ENCODE assay signal across 8 mouse cellular contexts in genomic region chr6:51524321-51524931, GRCm38 (mm10). TPM values are rescaled to one million over a fixed set of nuclear protein-coding genes. Genes with fewer than 3 reads are reported as not detected.
DNase-seq lines count a peak whose midpoint lies in the region; ATAC-seq and TF ChIP-seq lines count a peak whose summit lies in the region.

No protein-coding gene starts in this region.

- H3K9me3 ChIP-seq in kidney, embryonic 14.5 days (ENCODE audit: control insufficient read depth, low read length), result no peaks in the 10 kb centered on the region
- no peaks in the 10 kb centered on the region for H3K9me3 ChIP-seq in embryonic facial prominence, embryonic 12.5 days
- no peaks in the 10 kb centered on the region for H3K9me3 ChIP-seq in hindbrain, embryonic 10.5 days

- peak overlapping the region; percentile 84 for H3K4me2 ChIP-seq in kidney, embryonic 14.5 days (replicated peaks; ENCODE audit: low read depth, low read length)
- peak overlapping the region; percentile 65 for H3K4me2 ChIP-seq in embryonic facial prominence, embryonic 12.5 days (replicated peaks)

- no peaks in the 10 kb centered on the region for H3K79me2 ChIP-seq in liver, adult 2 months (ENCODE audit: control insufficient read depth, insufficient read depth, low read length)

- H3K9ac ChIP-seq in kidney, embryonic 14.5 days (ENCODE audit: low read depth, low read length), result peak overlapping the region; percentile 67
- H3K9ac ChIP-seq in embryonic facial prominence, embryonic 12.5 days, result peak overlapping the region; percentile 24
- H3K9ac ChIP-seq in liver, adult 2 months (ENCODE audit: low read depth, low read length), result peak overlapping the region; percentile 13; the same call in 1 of the 2 replicates

- H3K27me3 ChIP-seq in kidney, embryonic 14.5 days (ENCODE audit: control insufficient read depth, insufficient read depth, low read length), result no peaks in the 10 kb centered on the region
- H3K27me3 ChIP-seq in embryonic facial prominence, embryonic 12.5 days, result no peaks in the 10 kb centered on the region
- H3K27me3 ChIP-seq in hindbrain, embryonic 10.5 days (ENCODE audit: insufficient read depth, poor library complexity, severe bottlenecking), result no peaks in the 10 kb centered on the region
- no peaks in the 10 kb centered on the region for H3K27me3 ChIP-seq in liver, adult 2 months (ENCODE audit: control insufficient read depth, insufficient read depth, low read length)

- no peaks in the 10 kb centered on the region for H3K36me3 ChIP-seq in kidney, embryonic 14.5 days (ENCODE audit: control insufficient read depth, insufficient read depth, low read length)
- no peaks in the 10 kb centered on the region for H3K36me3 ChIP-seq in embryonic facial prominence, embryonic 12.5 days
- H3K36me3 ChIP-seq in hindbrain, embryonic 10.5 days, result no peaks in the 10 kb centered on the region
- no peaks in the 10 kb centered on the region for H3K36me3 ChIP-seq in liver, adult 2 months (ENCODE audit: control insufficient read depth, insufficient read depth, low read length)

- 1% methylated on average over 20 of the region's 21 CpGs for WGBS in kidney, embryonic 14.5 days
- WGBS in embryonic facial prominence, embryonic 12.5 days, result 2% methylated on average over 21 of the region's 21 CpGs
- WGBS in hindbrain, embryonic 10.5 days, result 1% methylated on average over 21 of the region's 21 CpGs
- 9% methylated on average over 21 of the region's 21 CpGs for WGBS in liver, adult 2 months

- no peaks in the 10 kb centered on the region for H3K4me1 ChIP-seq in kidney, embryonic 14.5 days (ENCODE audit: control insufficient read depth, insufficient read depth, low read length)
- peaks cover 3% of the 10 kb centered on the region; the same call in 1 of the 2 replicates for H3K4me1 ChIP-seq in embryonic facial prominence, embryonic 12.5 days
- H3K4me1 ChIP-seq in hindbrain, embryonic 10.5 days (replicated peaks), result peaks cover 39% of the 10 kb centered on the region
- peaks cover 4% of the 10 kb centered on the region; the same call in 1 of the 2 replicates for H3K4me1 ChIP-seq in liver, adult 2 months (ENCODE audit: control insufficient read depth, insufficient read depth, low read length)

- TF ChIP-seq CTCF in liver, adult 2 months (IDR thresholded peaks at IDR 0.05; ENCODE audit: low read depth, low read length), result no peak

- peak; percentile 82; the same call in 1 of the 2 replicates for ATAC-seq in kidney, embryonic 14.5 days (ENCODE audit: low FRiP score, low TSS enrichment)
- ATAC-seq in embryonic facial prominence, embryonic 12.5 days (ENCODE audit: insufficient number of reproducible peaks, insufficient read depth, low FRiP score, low TSS enrichment), result 0 out of 2 replicates have a peak, but pooled peaks have one; percentile 62

- H3K27ac ChIP-seq in kidney, embryonic 14.5 days (ENCODE audit: low read depth, low read length), result no peak overlapping the region
- peak overlapping the region; percentile 5; the same call in 1 of the 2 replicates for H3K27ac ChIP-seq in embryonic facial prominence, embryonic 12.5 days
- peak overlapping the region; percentile 91 for H3K27ac ChIP-seq in hindbrain, embryonic 10.5 days
- no peak overlapping the region for H3K27ac ChIP-seq in liver, adult 2 months (replicated peaks; ENCODE audit: insufficient read depth, low read depth, low read length)

- DNase-seq in kidney, adult 18-20 months, result no peak
- peak; percentile 15 for DNase-seq in T-cell, adult 2 months (ENCODE audit: low spot score)
- peak; percentile 89 for DNase-seq in hindbrain, embryonic 10.5 days (ENCODE audit: low spot score)
- DNase-seq in liver, adult 2 months (ENCODE audit: extremely low read depth, low read depth, low spot score), result no peak
- peak; percentile 79 for DNase-seq in neural tube, embryonic 10.5 days (ENCODE audit: extremely low spot score, low spot score)
- DNase-seq in adrenal gland, postnatal 14 days, result no peak

- TF ChIP-seq POLR2A in liver, adult 2 months (IDR thresholded peaks at IDR 0.05; ENCODE audit: extremely low read depth, insufficient read depth, low read length), result no peak

- H3K4me3 ChIP-seq in kidney, embryonic 14.5 days (ENCODE audit: low read length), result peak overlapping the region; percentile 68
- peak overlapping the region; percentile 50 for H3K4me3 ChIP-seq in embryonic facial prominence, embryonic 12.5 days
- peak overlapping the region; percentile 69 for H3K4me3 ChIP-seq in hindbrain, embryonic 10.5 days
- peak overlapping the region; percentile 62 for H3K4me3 ChIP-seq in liver, adult 2 months (ENCODE audit: insufficient read depth, low read depth, low read length)

RNA-seq across cellular contexts. Expression of gene Snx10, which starts 0.7 kb away (rescaled TPM):
- polyA plus RNA-seq in kidney, embryonic 14.5 days (2014; fragmentation: Nextera tagmentation; extraction: Ambion mirVana), result 13.0 and 19.2 TPM in 2 replicates
- polyA plus RNA-seq in embryonic facial prominence, embryonic 12.5 days (2016; fragmentation: Nextera tagmentation; extraction: Ambion mirVana), result 17.2 and 21.1 TPM in 2 replicates
- polyA plus RNA-seq in hindbrain, embryonic 10.5 days (2016; fragmentation: Nextera tagmentation; extraction: Ambion mirVana), result 35.8 and 41.9 TPM in 2 replicates
- 22.0 and 33.7 TPM in 2 replicates for total RNA-seq in liver, adult 2 months (2014; rRNA removed)
- 3.7 and 4.2 TPM in 2 replicates for polyA plus RNA-seq in liver, adult 2 months (2012; rRNA removed)
- total RNA-seq in adrenal gland, postnatal 14 days (2021), result 51.6 and 57.2 TPM in 2 replicates

RNA-seq across cellular contexts. Expression of gene Cbx3, which starts 54.3 kb away (rescaled TPM):
- 559 and 786 TPM in 2 replicates for polyA plus RNA-seq in kidney, embryonic 14.5 days (2014; fragmentation: Nextera tagmentation; extraction: Ambion mirVana)
- polyA plus RNA-seq in embryonic facial prominence, embryonic 12.5 days (2016; fragmentation: Nextera tagmentation; extraction: Ambion mirVana), result 545 and 581 TPM in 2 replicates
- 534 and 612 TPM in 2 replicates for polyA plus RNA-seq in hindbrain, embryonic 10.5 days (2016; fragmentation: Nextera tagmentation; extraction: Ambion mirVana)
- total RNA-seq in liver, adult 2 months (2014; rRNA removed), result 37.7 and 42.0 TPM in 2 replicates
- polyA plus RNA-seq in liver, adult 2 months (2012; rRNA removed), result 3.7 TPM in 2 replicates
- 111 and 114 TPM in 2 replicates for total RNA-seq in adrenal gland, postnatal 14 days (2021)

RNA-seq across cellular contexts. Expression of gene Hnrnpa2b1, which starts 54.7 kb away (rescaled TPM):
- 1,078 and 1,378 TPM in 2 replicates for polyA plus RNA-seq in kidney, embryonic 14.5 days (2014; fragmentation: Nextera tagmentation; extraction: Ambion mirVana)
- polyA plus RNA-seq in embryonic facial prominence, embryonic 12.5 days (2016; fragmentation: Nextera tagmentation; extraction: Ambion mirVana), result 2,177 and 2,461 TPM in 2 replicates
- 1,586 and 2,252 TPM in 2 replicates for polyA plus RNA-seq in hindbrain, embryonic 10.5 days (2016; fragmentation: Nextera tagmentation; extraction: Ambion mirVana)
- 151 and 166 TPM in 2 replicates for total RNA-seq in liver, adult 2 months (2014; rRNA removed)
- polyA plus RNA-seq in liver, adult 2 months (2012; rRNA removed), result 43.8 and 49.2 TPM in 2 replicates
- total RNA-seq in adrenal gland, postnatal 14 days (2021), result 794 and 798 TPM in 2 replicates

Comparison
In these comparisons a context has a peak if more than half of its experiments do, and no peak if none do; other contexts are left out.
1. H3K27ac ChIP-seq: peak in embryonic facial prominence, embryonic 12.5 days (single experiment) and hindbrain, embryonic 10.5 days (single experiment); none in kidney, embryonic 14.5 days (single experiment) and liver, adult 2 months (single experiment).
2. H3K9ac ChIP-seq: peak in every context shown above with its lines; median percentile 67 in kidney, embryonic 14.5 days; 24 in embryonic facial prominence, embryonic 12.5 days; 13 in liver, adult 2 months.
3. DNase-seq: peak in T-cell, adult 2 months (single experiment), hindbrain, embryonic 10.5 days (single experiment) and neural tube, embryonic 10.5 days (single experiment); none in kidney, adult 18-20 months (single experiment), liver, adult 2 months (single experiment) and adrenal gland, postnatal 14 days (single experiment).
4. RNA of gene Cbx3, which starts 54.3 kb away (polyA plus RNA-seq): 545 to 581 TPM in embryonic facial prominence, embryonic 12.5 days, 559 to 786 TPM in kidney, embryonic 14.5 days and 534 to 612 TPM in hindbrain, embryonic 10.5 days; 3.7 TPM in liver, adult 2 months; every median in the first group is over 100 times any median in the second.
5. RNA of gene Hnrnpa2b1, which starts 54.7 kb away (polyA plus RNA-seq): 2,177 to 2,461 TPM in embryonic facial prominence, embryonic 12.5 days, 1,586 to 2,252 TPM in hindbrain, embryonic 10.5 days and 1,078 to 1,378 TPM in kidney, embryonic 14.5 days; 43.8 to 49.2 TPM in liver, adult 2 months; every median in the first group is over 10 times any median in the second.
6. Peak in every context shown above with its lines, with median percentiles within 50 percentile points of each other: H3K4me3 ChIP-seq.